Mouse (Mus musculus): ENCODE measurements at regions not wholly inside any gene's neighbourhood (a gene's known extent, or its start where the extent isn't known, plus 50 kb on each side); places are given as distances from the start of the nearest gene placed in this dataset.

- no peaks in the 10 kb centered on the region for H3K4me1 ChIP-seq (ENCODE audit: control insufficient read depth, insufficient read depth, low read length)
- 87% methylated on average over 3 of the region's 3 CpGs for WGBS
These were observed 182.7 kb upstream of the Adra1b start for GRCm38 (mm10) chr11:44083716-44084115.

DNA sequence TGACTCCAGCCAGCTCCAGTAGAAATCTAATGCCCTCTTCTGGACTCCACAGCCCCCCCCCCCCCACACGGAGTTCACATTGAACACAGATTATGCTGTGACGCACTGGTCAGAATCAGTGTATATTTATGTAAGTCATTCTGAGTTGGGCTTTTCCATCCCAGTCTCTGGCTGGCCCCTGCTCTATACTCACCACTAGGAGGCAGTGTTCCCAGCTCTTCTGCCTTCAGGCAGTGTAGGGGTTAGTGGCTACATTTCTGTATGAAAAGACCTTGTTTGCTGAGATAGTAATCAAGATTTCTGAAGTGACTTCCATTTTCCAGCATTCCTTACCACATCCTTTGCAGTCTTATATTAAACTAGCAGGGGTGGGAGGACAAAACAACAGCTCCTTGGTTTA, 185.9 kb upstream of the Adra1b start:
- H3K36me3 ChIP-seq (ENCODE audit: control insufficient read depth, insufficient read depth, low read length): no peaks in the 10 kb centered on the region
- H3K27ac ChIP-seq (ENCODE audit: low read depth, low read length): no peak overlapping the region
- no peaks in the 10 kb centered on the region for H3K9me3 ChIP-seq (ENCODE audit: control insufficient read depth, low read length)
- DNase-seq (ENCODE audit: low spot score, missing footprints) (no peak), ATAC-seq (ENCODE audit: low FRiP score) (no peak; the same call in 1 of the 2 replicates)
- no peaks in the 10 kb centered on the region for H3K4me1 ChIP-seq (ENCODE audit: control insufficient read depth, insufficient read depth, low read length)
- H3K4me3 ChIP-seq (ENCODE audit: low read depth, low read length): no peak overlapping the region
- no peaks in the 10 kb centered on the region for H3K27me3 ChIP-seq (ENCODE audit: control insufficient read depth, insufficient read depth, low read length)
- no peak overlapping the region for H3K4me2 ChIP-seq
- WGBS: 63% methylated on average over 2 of the region's 2 CpGs
- no peak overlapping the region for H3K9ac ChIP-seq (ENCODE audit: low read length)

More at GRCm38 (mm10) chr11:44083716-44084115, 182.7 kb upstream of the Adra1b start:
- no peaks in the 10 kb centered on the region for H3K27me3 ChIP-seq (ENCODE audit: control insufficient read depth, insufficient read depth, low read length)
- no peak overlapping the region for H3K9ac ChIP-seq (ENCODE audit: low read length)
- no peak overlapping the region for H3K4me3 ChIP-seq (ENCODE audit: low read depth, low read length)
- no peaks in the 10 kb centered on the region for H3K36me3 ChIP-seq (ENCODE audit: control insufficient read depth, insufficient read depth, low read length)
- H3K9me3 ChIP-seq (ENCODE audit: control insufficient read depth, low read length): no peaks in the 10 kb centered on the region
- DNase-seq (ENCODE audit: low spot score, missing footprints) (no peak), ATAC-seq (ENCODE audit: low FRiP score) (no peak)
- H3K27ac ChIP-seq (ENCODE audit: low read depth, low read length): no peak overlapping the region
- no peak overlapping the region for H3K4me2 ChIP-seq

DNA sequence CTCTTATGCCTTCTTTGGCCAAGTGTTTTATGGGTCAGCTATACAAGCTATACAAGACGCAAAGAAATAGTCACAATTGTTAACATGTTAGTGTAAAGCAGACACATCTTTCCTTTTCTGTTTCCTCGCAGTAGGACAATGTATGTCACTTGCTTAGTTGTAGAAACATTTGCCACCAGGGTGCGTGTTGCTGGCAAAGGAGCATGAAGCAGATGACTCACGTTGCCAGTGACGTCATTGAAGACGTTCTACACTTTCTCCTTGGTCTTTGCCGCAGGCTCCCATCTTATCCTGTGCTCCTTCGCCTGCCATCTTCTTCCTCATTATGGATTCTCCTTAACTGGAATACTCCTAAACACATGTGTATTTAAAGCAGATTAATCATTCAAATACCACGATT, 188.5 kb upstream of the Adra1b start:
- H3K9me3 ChIP-seq (ENCODE audit: control insufficient read depth, low read length): no peaks in the 10 kb centered on the region
- no peak overlapping the region for H3K9ac ChIP-seq (ENCODE audit: low read length)
- no peak overlapping the region for H3K4me3 ChIP-seq (ENCODE audit: low read depth, low read length)
- DNase-seq (ENCODE audit: low spot score, missing footprints) (no peak), ATAC-seq (ENCODE audit: low FRiP score) (no peak)
- 87% methylated on average over 9 of the region's 9 CpGs for WGBS
- H3K27ac ChIP-seq (ENCODE audit: low read depth, low read length): no peak overlapping the region
- no peak overlapping the region for H3K4me2 ChIP-seq
- H3K4me1 ChIP-seq (ENCODE audit: control insufficient read depth, insufficient read depth, low read length): no peaks in the 10 kb centered on the region
- H3K36me3 ChIP-seq (ENCODE audit: control insufficient read depth, insufficient read depth, low read length): no peaks in the 10 kb centered on the region
- no peaks in the 10 kb centered on the region for H3K27me3 ChIP-seq (ENCODE audit: control insufficient read depth, insufficient read depth, low read length)

- ATAC-seq (ENCODE audit: low FRiP score): no peak
- Histone ChIP-seq H3K4me1 (ENCODE audit: control insufficient read depth, insufficient read depth, low read length) (no peaks in the 10 kb centered on the region), H3K4me3 (ENCODE audit: low read depth, low read length) (no peak overlapping the region), H3K27ac (ENCODE audit: low read depth, low read length) (no peak overlapping the region), H3K4me2 (no peak overlapping the region), H3K9me3 (ENCODE audit: control insufficient read depth, low read length) (no peaks in the 10 kb centered on the region), H3K27me3 (ENCODE audit: control insufficient read depth, insufficient read depth, low read length) (no peaks in the 10 kb centered on the region), H3K36me3 (ENCODE audit: control insufficient read depth, insufficient read depth, low read length) (no peaks in the 10 kb centered on the region), H3K9ac (ENCODE audit: low read length) (no peak overlapping the region)
- no peak for DNase-seq (ENCODE audit: low spot score, missing footprints)
- 81% methylated on average over 4 of the region's 4 CpGs for WGBS
These were observed 194.3 kb upstream of the Adra1b start for GRCm38 (mm10) chr11:44095280-44095679.

- H3K4me3 ChIP-seq (ENCODE audit: low read depth, low read length): no peak overlapping the region
- H3K27me3 ChIP-seq (ENCODE audit: control insufficient read depth, insufficient read depth, low read length): no peaks in the 10 kb centered on the region
These were observed 202.3 kb upstream of the Adra1b start for GRCm38 (mm10) chr11:44103188-44103840.

DNA sequence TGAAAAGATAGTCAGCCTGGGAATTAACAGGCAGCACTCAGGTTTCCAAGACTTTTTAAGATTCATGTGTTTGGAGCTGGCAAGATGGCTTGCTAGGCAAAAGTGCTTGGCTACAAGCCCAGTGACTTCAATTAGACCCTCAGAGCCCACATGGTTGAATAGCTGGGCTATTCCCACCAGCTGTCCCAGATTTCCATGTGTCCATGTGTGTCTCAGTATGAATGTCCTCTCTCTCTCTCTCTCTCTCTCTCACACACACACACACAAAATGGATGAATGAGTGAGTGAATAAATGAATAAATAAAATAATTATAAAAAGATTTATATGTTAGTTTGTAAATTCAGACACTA, 202.8 kb upstream of the Adra1b start:
- Histone ChIP-seq H3K27ac (ENCODE audit: low read depth, low read length) (no peak overlapping the region), H3K9ac (ENCODE audit: low read length) (no peak overlapping the region), H3K4me3 (ENCODE audit: low read depth, low read length) (no peak overlapping the region), H3K4me2 (no peak overlapping the region), H3K4me1 (ENCODE audit: control insufficient read depth, insufficient read depth, low read length) (no peaks in the 10 kb centered on the region), H3K36me3 (ENCODE audit: control insufficient read depth, insufficient read depth, low read length) (no peaks in the 10 kb centered on the region), H3K27me3 (ENCODE audit: control insufficient read depth, insufficient read depth, low read length) (no peaks in the 10 kb centered on the region), H3K9me3 (ENCODE audit: control insufficient read depth, low read length) (no peaks in the 10 kb centered on the region)
- ATAC-seq (ENCODE audit: low FRiP score): no peak
- DNase-seq (ENCODE audit: low spot score, missing footprints): no peak

More at GRCm38 (mm10) chr11:44103188-44103840, 202.3 kb upstream of the Adra1b start:
- no peaks in the 10 kb centered on the region for H3K36me3 ChIP-seq (ENCODE audit: control insufficient read depth, insufficient read depth, low read length)
- no peak overlapping the region for H3K27ac ChIP-seq (ENCODE audit: low read depth, low read length)
- WGBS: 81% methylated on average over 5 of the region's 5 CpGs
- no peak for DNase-seq (ENCODE audit: low spot score, missing footprints)
- H3K4me1 ChIP-seq (ENCODE audit: control insufficient read depth, insufficient read depth, low read length): no peaks in the 10 kb centered on the region
- no peak for ATAC-seq (ENCODE audit: low FRiP score)
- H3K9me3 ChIP-seq (ENCODE audit: control insufficient read depth, low read length): no peaks in the 10 kb centered on the region
- H3K9ac ChIP-seq (ENCODE audit: low read length): no peak overlapping the region
- no peak overlapping the region for H3K4me2 ChIP-seq

- 80% methylated on average over 1 of the region's 1 CpGs for whole genome bisulfite sequencing
- no peak overlapping the region for H3K4me3 ChIP-seq (ENCODE audit: low read depth, low read length)
These were observed 205.2 kb upstream of the Adra1b start for GRCm38 (mm10) chr11:44106231-44106630.

GRCm38 (mm10) chr11:44111525-44111924, 210.5 kb upstream of the Adra1b start:
- Histone ChIP-seq H3K27me3 (ENCODE audit: control insufficient read depth, insufficient read depth, low read length) (no peaks in the 10 kb centered on the region), H3K27ac (ENCODE audit: low read depth, low read length) (no peak overlapping the region), H3K36me3 (ENCODE audit: control insufficient read depth, insufficient read depth, low read length) (no peaks in the 10 kb centered on the region), H3K9me3 (ENCODE audit: control insufficient read depth, low read length) (no peaks in the 10 kb centered on the region), H3K9ac (ENCODE audit: low read length) (no peak overlapping the region), H3K4me2 (no peak overlapping the region), H3K4me1 (ENCODE audit: control insufficient read depth, insufficient read depth, low read length) (no peaks in the 10 kb centered on the region), H3K4me3 (ENCODE audit: low read depth, low read length) (no peak overlapping the region)
- ATAC-seq (ENCODE audit: low FRiP score): no peak
- no peak for DNase-seq (ENCODE audit: low spot score, missing footprints)
- 64% methylated on average over 5 of the region's 5 CpGs for WGBS

More at GRCm38 (mm10) chr11:44106231-44106630, 205.2 kb upstream of the Adra1b start:
- no peaks in the 10 kb centered on the region for H3K9me3 ChIP-seq (ENCODE audit: control insufficient read depth, low read length)
- H3K4me2 ChIP-seq: no peak overlapping the region
- H3K9ac ChIP-seq (ENCODE audit: low read length): no peak overlapping the region
- H3K27me3 ChIP-seq (ENCODE audit: control insufficient read depth, insufficient read depth, low read length): no peaks in the 10 kb centered on the region
- no peak overlapping the region for H3K27ac ChIP-seq (ENCODE audit: low read depth, low read length)
- no peak for ATAC-seq (ENCODE audit: low FRiP score)
- no peaks in the 10 kb centered on the region for H3K4me1 ChIP-seq (ENCODE audit: control insufficient read depth, insufficient read depth, low read length)
- no peak for DNase-seq (ENCODE audit: low spot score, missing footprints)
- H3K36me3 ChIP-seq (ENCODE audit: control insufficient read depth, insufficient read depth, low read length): no peaks in the 10 kb centered on the region

DNA sequence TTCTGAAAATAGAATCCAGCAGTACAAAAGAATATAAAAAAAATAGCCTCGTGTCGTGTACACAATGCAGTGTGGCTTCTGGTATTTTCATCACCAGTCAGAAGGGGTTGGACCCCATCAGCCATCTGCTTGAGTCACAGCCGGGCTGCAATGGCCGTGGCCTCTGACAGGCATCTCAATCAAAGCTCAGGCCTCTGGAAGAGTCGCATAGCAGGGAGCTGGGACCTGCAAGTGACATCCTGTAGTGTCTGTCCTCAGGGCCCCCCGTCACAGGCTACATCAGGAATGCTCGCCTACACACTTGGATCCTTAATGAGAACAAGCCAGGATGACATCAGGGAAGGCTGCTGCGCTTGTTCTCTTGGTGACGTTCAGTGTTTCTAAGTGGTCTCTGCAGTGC, 226.1 kb upstream of the Adra1b start:
- no peaks in the 10 kb centered on the region for H3K4me1 ChIP-seq (ENCODE audit: control insufficient read depth, insufficient read depth, low read length)
- no peaks in the 10 kb centered on the region for H3K36me3 ChIP-seq (ENCODE audit: control insufficient read depth, insufficient read depth, low read length)
- no peak for ATAC-seq (ENCODE audit: low FRiP score)
- no peak overlapping the region for H3K27ac ChIP-seq (ENCODE audit: low read depth, low read length)
- H3K27me3 ChIP-seq (ENCODE audit: control insufficient read depth, insufficient read depth, low read length): no peaks in the 10 kb centered on the region
- H3K4me3 ChIP-seq (ENCODE audit: low read depth, low read length): no peak overlapping the region
- no peak overlapping the region for H3K9ac ChIP-seq (ENCODE audit: low read length)
- H3K4me2 ChIP-seq: no peak overlapping the region
- no peaks in the 10 kb centered on the region for H3K9me3 ChIP-seq (ENCODE audit: control insufficient read depth, low read length)
- 78% methylated on average over 9 of the region's 9 CpGs for WGBS
- no peak for DNase-seq (ENCODE audit: low spot score, missing footprints)
